Mouse (Mus musculus): Measurements from ENCODE around the gene Rad9a. TPM values are rescaled to one million over a fixed set of nuclear protein-coding genes. Genes with fewer than 3 reads are reported as not detected.

Gene Rad9a
- polyA plus RNA-seq, 1 experiment, result 31.9 TPM

DNA sequence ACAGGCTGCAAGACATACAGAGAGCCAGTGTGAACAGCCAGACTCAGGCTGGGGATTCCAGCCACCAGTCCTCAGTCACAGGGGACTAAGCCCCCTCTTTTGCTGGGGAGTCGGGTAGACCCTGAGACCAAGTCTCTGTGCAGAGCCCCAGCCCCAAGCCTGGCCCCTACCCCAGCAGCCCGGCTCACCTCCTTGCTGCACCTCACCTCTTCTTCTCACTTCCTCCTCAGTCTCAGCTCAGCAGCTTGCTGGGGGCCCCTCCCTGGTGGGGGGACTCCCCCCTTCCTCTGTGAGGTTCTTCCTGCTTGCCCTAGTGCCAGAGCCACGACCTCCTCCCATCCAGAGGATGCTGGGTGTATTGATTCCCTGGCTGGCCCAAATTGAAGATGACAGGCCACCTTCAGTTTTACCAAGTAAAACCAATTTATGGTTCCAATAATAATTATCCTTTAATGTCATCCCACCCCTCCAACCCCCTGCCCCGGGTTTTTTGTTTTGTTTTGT, 10.6 kb downstream of the Rad9a start, which contains the start of gene Tbc1d10c:
TSS of gene Tbc1d10c (minus strand) at position 454 of the 504 bp plus-strand sequence.
- TF ChIP-seq POLR2A (IDR thresholded peaks at IDR 0.05; ENCODE audit: borderline replicate concordance, insufficient read depth, low read length) (no peak), CTCF (IDR thresholded peaks at IDR 0.05; ENCODE audit: borderline replicate concordance, insufficient read depth, low read depth, low read length) (no peak)
- Histone ChIP-seq H3K27me3 (ENCODE audit: control insufficient read depth, insufficient read depth, low read length) (no peaks in the 10 kb centered on the region), H3K4me3 (replicated peaks; ENCODE audit: insufficient read depth, low read depth, low read length) (peak within 1 kb of the TSS; percentile 95), H3K4me1 (ENCODE audit: control insufficient read depth, insufficient read depth, low read length) (peaks cover 26% of the 10 kb centered on the region), H3K27ac (ENCODE audit: insufficient read depth, low read length) (peak within 1 kb of the TSS; percentile 49)
- WGBS, result 77% methylated on average over 4 of the region's 4 CpGs
- DNase-seq, result no peak

DNA sequence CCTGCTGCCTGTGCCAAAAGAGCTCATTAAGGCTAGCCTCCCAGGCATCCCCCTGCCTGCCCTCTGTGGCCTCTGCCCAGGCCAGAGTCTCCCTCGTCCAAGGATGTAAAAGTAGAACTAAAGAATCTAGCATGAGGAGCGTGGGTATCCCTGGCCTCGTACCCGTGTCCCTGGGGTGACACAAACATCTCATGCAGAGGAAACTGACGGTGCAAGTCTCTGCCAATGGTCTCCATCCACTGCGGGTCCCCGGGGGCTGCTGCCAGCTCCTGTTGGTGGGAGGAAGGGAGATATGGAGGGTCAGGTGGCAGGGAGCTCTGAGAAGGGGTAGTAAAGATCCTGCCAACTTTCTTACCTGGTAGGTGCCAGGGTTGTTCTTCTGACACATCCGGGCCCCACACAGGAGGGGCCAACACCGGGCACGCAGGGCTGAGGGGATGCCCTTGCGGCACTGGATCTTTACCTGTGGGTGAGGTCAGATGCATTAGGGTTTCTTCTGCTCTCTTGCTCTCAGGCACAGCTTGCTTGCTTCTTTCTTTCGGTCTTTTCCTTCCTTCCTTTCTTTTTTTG, 12.3 kb downstream of the Rad9a start:
- WGBS, result 81% methylated on average over 12 of the region's 12 CpGs
- no peak for DNase-seq
- H3K4me1 ChIP-seq (ENCODE audit: control insufficient read depth, insufficient read depth, low read length), result peaks cover 9% of the 10 kb centered on the region
- TF ChIP-seq CTCF (IDR thresholded peaks at IDR 0.05; ENCODE audit: borderline replicate concordance, insufficient read depth, low read depth, low read length) (no peak), POLR2A (IDR thresholded peaks at IDR 0.05; ENCODE audit: borderline replicate concordance, insufficient read depth, low read length) (no peak)
- H3K27ac ChIP-seq (ENCODE audit: insufficient read depth, low read length), result no peak overlapping the region
- H3K27me3 ChIP-seq (ENCODE audit: control insufficient read depth, insufficient read depth, low read length), result no peaks in the 10 kb centered on the region
- no peak overlapping the region for H3K4me3 ChIP-seq (replicated peaks; ENCODE audit: insufficient read depth, low read depth, low read length)

DNA sequence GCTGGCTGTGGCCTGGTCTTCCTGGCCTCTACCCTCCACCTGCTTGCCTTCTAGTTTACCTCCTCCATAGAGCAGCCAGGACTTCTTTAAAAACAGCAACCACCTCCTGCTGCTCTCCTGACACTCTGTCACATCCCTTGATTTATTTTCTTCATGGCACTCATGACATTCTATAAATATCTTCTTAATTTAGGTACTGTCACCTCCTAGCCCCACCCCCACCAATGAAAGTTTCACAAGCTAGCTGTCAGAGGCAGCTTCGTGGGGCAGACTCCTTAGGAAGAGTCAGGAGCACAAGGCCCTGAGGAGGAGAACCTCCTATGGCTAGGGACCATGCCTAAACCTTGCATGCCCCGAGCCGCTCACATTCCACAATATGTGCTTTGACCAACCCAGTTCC, 14.2 kb downstream of the Rad9a start:
- H3K27ac ChIP-seq (ENCODE audit: insufficient read depth, low read length), result no peak overlapping the region
- H3K4me3 ChIP-seq (replicated peaks; ENCODE audit: insufficient read depth, low read depth, low read length), result no peak overlapping the region
- no peak for DNase-seq
- WGBS, result 71% methylated on average over 3 of the region's 3 CpGs
- no peak for TF ChIP-seq CTCF (IDR thresholded peaks at IDR 0.05; ENCODE audit: borderline replicate concordance, insufficient read depth, low read depth, low read length)
- TF ChIP-seq POLR2A (IDR thresholded peaks at IDR 0.05; ENCODE audit: borderline replicate concordance, insufficient read depth, low read length), result no peak
- H3K27me3 ChIP-seq (ENCODE audit: control insufficient read depth, insufficient read depth, low read length), result no peaks in the 10 kb centered on the region
- no peaks in the 10 kb centered on the region; the same call in 1 of the 2 replicates for H3K4me1 ChIP-seq (ENCODE audit: control insufficient read depth, insufficient read depth, low read length)

DNA sequence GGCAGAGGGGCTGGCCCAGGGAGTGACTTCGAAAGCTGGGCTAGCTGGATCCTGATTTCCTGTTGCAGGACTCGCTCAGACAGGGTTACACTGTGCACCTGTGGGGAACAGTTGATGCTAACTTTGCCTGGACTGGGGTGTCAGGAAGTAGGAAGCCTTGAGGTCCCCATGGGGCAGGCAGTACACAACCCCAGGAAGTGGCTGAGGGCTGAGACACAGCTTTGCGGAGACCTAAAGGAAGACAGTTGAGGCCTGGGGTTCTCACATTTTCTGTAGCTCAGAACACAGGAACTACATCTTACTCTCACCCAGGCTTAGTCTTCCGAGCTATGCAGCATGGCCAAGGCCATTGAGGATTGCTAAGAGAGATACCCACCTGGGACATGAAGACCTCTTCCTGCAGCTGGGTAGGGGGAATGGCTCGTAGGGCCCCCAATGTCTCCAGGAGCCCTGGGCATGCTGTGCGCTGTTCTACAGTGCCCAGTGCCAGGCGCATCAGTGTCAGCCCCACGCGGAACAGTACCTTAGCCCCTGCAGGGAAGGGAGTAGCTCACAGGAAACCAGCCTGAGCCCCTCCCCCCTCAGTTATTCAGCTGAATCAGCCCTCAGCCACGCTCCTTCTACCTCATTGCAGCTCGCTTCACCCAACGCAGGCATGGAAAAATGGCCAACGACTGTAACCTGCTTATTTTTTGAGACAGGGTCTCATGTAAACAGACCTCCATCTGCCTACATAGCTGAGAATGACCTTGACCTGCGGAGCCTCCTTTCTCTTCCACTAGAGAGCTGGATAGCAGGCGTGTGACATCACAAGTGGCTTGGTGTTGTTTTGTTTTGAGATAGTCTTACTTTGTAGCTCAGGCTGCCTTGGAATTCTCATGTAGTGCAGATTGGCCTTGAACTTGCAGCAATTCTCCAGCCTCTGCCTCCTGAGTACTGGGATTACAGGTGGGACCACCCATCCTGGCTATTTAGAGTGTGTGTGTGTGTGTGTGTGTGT, 16.2 kb downstream of the Rad9a start:
- Histone ChIP-seq H3K27me3 (ENCODE audit: control insufficient read depth, insufficient read depth, low read length) (no peaks in the 10 kb centered on the region), H3K4me3 (replicated peaks; ENCODE audit: insufficient read depth, low read depth, low read length) (no peak overlapping the region), H3K27ac (ENCODE audit: insufficient read depth, low read length) (no peak overlapping the region), H3K4me1 (ENCODE audit: control insufficient read depth, insufficient read depth, low read length) (no peaks in the 10 kb centered on the region)
- no peak for DNase-seq
- no peak for TF ChIP-seq CTCF (IDR thresholded peaks at IDR 0.05; ENCODE audit: borderline replicate concordance, insufficient read depth, low read depth, low read length)
- TF ChIP-seq POLR2A (IDR thresholded peaks at IDR 0.05; ENCODE audit: borderline replicate concordance, insufficient read depth, low read length), result no peak
- WGBS, result 63% methylated on average over 15 of the region's 15 CpGs

DNA sequence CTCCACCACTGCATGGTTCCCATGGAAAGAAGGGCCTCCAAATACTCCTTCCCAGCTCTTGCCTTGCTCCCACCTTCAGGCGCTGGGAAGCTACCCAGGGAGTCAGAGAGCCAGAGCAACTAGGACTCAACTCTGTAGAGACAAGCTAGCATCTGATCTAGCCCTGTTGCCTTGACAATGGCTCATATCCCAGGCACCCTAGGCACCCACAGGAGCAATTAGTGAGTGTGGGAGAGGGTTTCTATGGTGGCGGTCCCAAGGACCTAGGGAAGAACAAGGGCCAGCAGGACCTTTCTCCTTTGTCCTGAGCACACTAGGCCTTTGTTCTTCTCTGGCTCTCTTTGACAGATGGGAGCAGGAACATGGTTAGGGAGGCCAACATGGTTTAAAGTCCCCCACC, 17.8 kb downstream of the Rad9a start:
- 70% methylated on average over 2 of the region's 2 CpGs for WGBS
- Histone ChIP-seq H3K27ac (ENCODE audit: insufficient read depth, low read length) (peak overlapping the region; percentile 74; the same call in 1 of the 2 replicates), H3K4me1 (ENCODE audit: control insufficient read depth, insufficient read depth, low read length) (no peaks in the 10 kb centered on the region), H3K27me3 (ENCODE audit: control insufficient read depth, insufficient read depth, low read length) (no peaks in the 10 kb centered on the region), H3K4me3 (replicated peaks; ENCODE audit: insufficient read depth, low read depth, low read length) (no peak overlapping the region)
- DNase-seq, result no peak
- TF ChIP-seq POLR2A (IDR thresholded peaks at IDR 0.05; ENCODE audit: borderline replicate concordance, insufficient read depth, low read length), result no peak
- TF ChIP-seq CTCF (IDR thresholded peaks at IDR 0.05; ENCODE audit: borderline replicate concordance, insufficient read depth, low read depth, low read length), result no peak

DNA sequence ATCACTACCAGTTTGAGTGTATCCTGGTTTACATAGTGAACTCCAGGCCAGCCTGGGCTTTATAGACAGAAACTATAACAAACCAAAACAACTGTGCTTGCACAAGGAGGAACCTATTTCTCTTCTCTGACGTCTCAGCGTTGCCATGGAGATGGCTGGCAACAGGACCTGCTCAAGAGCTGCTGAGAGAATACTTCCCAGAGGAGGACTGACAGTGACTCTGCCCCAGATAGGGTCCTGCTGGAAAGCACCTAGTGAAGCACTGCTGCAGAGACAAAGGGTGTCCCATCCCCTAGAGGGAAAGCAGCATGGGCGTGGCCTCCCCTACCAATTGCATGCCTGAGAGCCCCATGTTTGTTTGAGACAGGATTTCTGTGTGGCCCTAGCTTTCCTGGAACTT, 19.6 kb downstream of the Rad9a start:
- DNase-seq, result no peak
- no peaks in the 10 kb centered on the region for H3K4me1 ChIP-seq (ENCODE audit: control insufficient read depth, insufficient read depth, low read length)
- 46% methylated on average over 3 of the region's 3 CpGs for WGBS
- no peak overlapping the region for H3K27ac ChIP-seq (ENCODE audit: insufficient read depth, low read length)
- no peaks in the 10 kb centered on the region for H3K27me3 ChIP-seq (ENCODE audit: control insufficient read depth, insufficient read depth, low read length)
- TF ChIP-seq CTCF (IDR thresholded peaks at IDR 0.05; ENCODE audit: borderline replicate concordance, insufficient read depth, low read depth, low read length) (no peak), POLR2A (IDR thresholded peaks at IDR 0.05; ENCODE audit: borderline replicate concordance, insufficient read depth, low read length) (no peak)
- H3K4me3 ChIP-seq (replicated peaks; ENCODE audit: insufficient read depth, low read depth, low read length), result no peak overlapping the region

DNA sequence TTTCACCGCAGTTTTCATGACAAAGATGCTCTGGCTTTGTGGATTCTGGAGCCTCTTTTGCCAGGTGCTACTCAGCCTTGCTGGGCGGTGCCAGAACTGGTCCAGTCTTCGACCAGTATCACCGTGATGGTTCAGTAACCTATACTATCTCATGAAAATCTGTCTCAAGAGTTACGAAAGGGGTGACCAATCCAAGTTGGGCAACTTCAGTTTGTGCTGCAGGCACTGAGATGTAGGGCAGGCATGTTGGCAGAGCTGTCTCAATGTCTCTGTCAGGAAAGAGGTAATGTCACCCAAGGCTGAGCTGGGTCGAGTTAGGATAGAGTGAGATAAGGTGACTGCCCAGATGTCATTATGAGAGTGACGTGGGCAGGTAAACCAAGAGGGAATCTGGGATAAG, 21.1 kb downstream of the Rad9a start:
- H3K27me3 ChIP-seq (ENCODE audit: control insufficient read depth, insufficient read depth, low read length), result no peaks in the 10 kb centered on the region
- TF ChIP-seq POLR2A (IDR thresholded peaks at IDR 0.05; ENCODE audit: borderline replicate concordance, insufficient read depth, low read length) (no peak), CTCF (IDR thresholded peaks at IDR 0.05; ENCODE audit: borderline replicate concordance, insufficient read depth, low read depth, low read length) (no peak)
- H3K4me3 ChIP-seq (replicated peaks; ENCODE audit: insufficient read depth, low read depth, low read length), result no peak overlapping the region
- 90% methylated on average over 7 of the region's 7 CpGs for WGBS
- no peak for DNase-seq
- no peaks in the 10 kb centered on the region; the same call in 1 of the 2 replicates for H3K4me1 ChIP-seq (ENCODE audit: control insufficient read depth, insufficient read depth, low read length)
- H3K27ac ChIP-seq (ENCODE audit: insufficient read depth, low read length), result no peak overlapping the region

Data from cerebellum, adult 2 months (tissue).